Mouse (Mus musculus) liver, adult 2 months (tissue): Measurements from ENCODE around the gene Skida1.

Source experiments
- CTCF ChIP-seq: fragments of 200-500 bp; IDR thresholded peaks from 2 replicates; pipeline ENCODE4 v1.5.1; 2011; ENCODE audit warnings: low read depth, low read length, control low read depth
- POLR2A ChIP-seq: fragments of 200-500 bp; IDR thresholded peaks from 2 replicates; pipeline ENCODE4 v1.6.1; 2011; ENCODE audit warnings: low read length, control low read depth; ENCODE audit not compliant: insufficient read depth; ENCODE audit errors: extremely low read depth

DNA sequence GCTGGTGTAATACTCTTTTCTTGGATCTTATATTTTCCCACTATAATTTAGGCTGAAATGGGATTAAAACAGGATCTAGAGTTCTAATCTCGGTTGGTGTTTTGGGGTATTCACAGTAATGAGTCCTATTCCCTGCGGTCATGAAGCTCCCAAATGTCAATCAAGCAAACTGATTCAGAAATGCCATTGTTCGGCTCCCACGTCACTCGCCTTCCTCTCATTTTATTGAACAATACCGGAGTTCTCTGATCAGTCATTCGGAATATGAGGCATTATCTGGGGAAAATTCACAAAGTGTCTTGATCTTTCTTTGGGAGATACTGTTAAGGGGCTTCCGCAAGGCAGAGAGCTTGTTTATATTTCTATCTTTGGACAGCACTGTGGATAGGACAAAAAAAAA, 18.3 kb downstream of the Skida1 start:
- TF ChIP-seq POLR2A = no peak
- no peak for TF ChIP-seq CTCF
